Mouse (Mus musculus): ENCODE results near the gene Tmem116.

- TF ChIP-seq CTCF (IDR thresholded peaks at IDR 0.05; ENCODE audit: borderline replicate concordance, extremely low read depth, insufficient read depth, insufficient read length) (no peak), POLR2A (IDR thresholded peaks at IDR 0.05; ENCODE audit: borderline replicate concordance, extremely low read depth, insufficient read depth, insufficient read length, poor library complexity, severe bottlenecking) (no peak)
Measured at GRCm38 (mm10) chr5:121455510-121456265, 4.0 kb downstream of the Tmem116 start.

Measured in brain, embryonic 14.5 days (tissue).